Mouse (Mus musculus) intestine, postnatal 0 days (tissue): ENCODE measurements around the gene Rbmxl1. TPM values are rescaled to one million over a fixed set of nuclear protein-coding genes. Genes with fewer than 3 reads are reported as not detected.

Source experiments
- ATAC-seq: fragments of 200-750 bp; cut with Nextera tagmentation; 2 replicates; pipeline ENCODE4 v1.8.0; 2017; ENCODE audit warnings: mild to moderate bottlenecking, moderate TSS enrichment, moderate library complexity
- H3K27ac ChIP-seq: fragments of 300-500 bp; sonication (generic); 2 replicates; pipeline ENCODE4 v1.5.1; 2014; ENCODE audit warnings: mild to moderate bottlenecking, low read depth, low read length, moderate library complexity
- H3K27me3 ChIP-seq: fragments of 300-500 bp; sonication (generic); replicated peaks from 2 replicates; pipeline ENCODE4 v1.6.1; 2014; ENCODE audit warnings: low read length, mixed read lengths; ENCODE audit not compliant: control insufficient read depth, insufficient read depth
- H3K36me3 ChIP-seq: fragments of 300-500 bp; sonication (generic); 2 replicates; pipeline ENCODE4 v1.6.1; 2014; ENCODE audit warnings: mild to moderate bottlenecking, moderate library complexity; ENCODE audit not compliant: control insufficient read depth, insufficient read depth
- H3K4me1 ChIP-seq: fragments of 300-500 bp; sonication (generic); replicated peaks from 2 replicates; pipeline ENCODE4 v1.6.1; 2014; ENCODE audit warnings: antibody characterized with exemption, low read length, mixed read lengths; ENCODE audit not compliant: control insufficient read depth, insufficient read depth
- H3K4me2 ChIP-seq: fragments of 300-500 bp; sonication (generic); replicated peaks from 2 replicates; pipeline ENCODE4 v1.6.1; 2014; ENCODE audit warnings: low read depth, mild to moderate bottlenecking, moderate library complexity
- H3K4me3 ChIP-seq: fragments of 300-500 bp; sonication (generic); 2 replicates; pipeline ENCODE4 v1.5.1; 2014; ENCODE audit warnings: low read depth, low read length
- H3K9ac ChIP-seq: fragments of 300-500 bp; sonication (generic); 2 replicates; pipeline ENCODE4 v1.6.1; 2014; ENCODE audit warnings: mild to moderate bottlenecking, low read depth, low read length
- H3K9me3 ChIP-seq: fragments of 300-500 bp; sonication (generic); 2 replicates; pipeline ENCODE4 v1.6.1; 2016; ENCODE audit warnings: mixed run types; ENCODE audit not compliant: control insufficient read depth
- CTCF ChIP-seq: sonication (generic); IDR thresholded peaks from 2 replicates; pipeline ENCODE4 v1.5.1; 2016; ENCODE audit warnings: low read depth, mild to moderate bottlenecking, control low read depth, antibody characterized with exemption, moderate library complexity
- WGBS: fragments of 180-500 bp; shearing (Covaris S2); extraction: QIAGEN DNeasy Blood & Tissue Kit; methylation state at CpG from one replicate; pipeline ENCODE4 v1.1.7; 2014; 5-methylcytosine and 5-hydroxymethylcytosine counted together
- polyA plus RNA-seq: library from polyadenylated mRNA; unstranded; fragments of >200 nt; fragmentation: Nextera tagmentation; extraction: Ambion mirVana; gene quantifications from 2 replicates; pipeline ENCODE4 v1.2.1, GENCODE M21; 2015

The Rbmxl1 gene
- polyA plus RNA-seq, 1 experiment from 2014 or later = 57.9 TPM

GRCm38 (mm10) chr8:78533981-78534380 is 25.3 kb upstream of the Rbmxl1 start:
- TF ChIP-seq CTCF = no peak
- H3K9me3 ChIP-seq = no peaks in the 10 kb centered on the region
- no peaks in the 10 kb centered on the region for H3K27me3 ChIP-seq
- H3K4me2 ChIP-seq = no peak overlapping the region
- H3K4me1 ChIP-seq = no peaks in the 10 kb centered on the region
- no peak overlapping the region for H3K9ac ChIP-seq
- H3K27ac ChIP-seq = no peak overlapping the region
- no peak overlapping the region for H3K4me3 ChIP-seq
- peaks cover 35% of the 10 kb centered on the region for H3K36me3 ChIP-seq
- WGBS = 81% methylated on average over 6 of the region's 6 CpGs
- ATAC-seq = no peak

- Histone ChIP-seq H3K9ac (no peak overlapping the region), H3K4me1 (no peaks in the 10 kb centered on the region), H3K27ac (no peak overlapping the region), H3K36me3 (peaks cover 21% of the 10 kb centered on the region), H3K27me3 (no peaks in the 10 kb centered on the region), H3K4me3 (no peak overlapping the region), H3K4me2 (no peak overlapping the region), H3K9me3 (no peaks in the 10 kb centered on the region)
- WGBS = 95% methylated on average over 3 of the region's 3 CpGs
- ATAC-seq = no peak
- TF ChIP-seq CTCF = no peak
These were observed 6.4 kb upstream of the Rbmxl1 start for GRCm38 (mm10) chr8:78515132-78515531.

DNA sequence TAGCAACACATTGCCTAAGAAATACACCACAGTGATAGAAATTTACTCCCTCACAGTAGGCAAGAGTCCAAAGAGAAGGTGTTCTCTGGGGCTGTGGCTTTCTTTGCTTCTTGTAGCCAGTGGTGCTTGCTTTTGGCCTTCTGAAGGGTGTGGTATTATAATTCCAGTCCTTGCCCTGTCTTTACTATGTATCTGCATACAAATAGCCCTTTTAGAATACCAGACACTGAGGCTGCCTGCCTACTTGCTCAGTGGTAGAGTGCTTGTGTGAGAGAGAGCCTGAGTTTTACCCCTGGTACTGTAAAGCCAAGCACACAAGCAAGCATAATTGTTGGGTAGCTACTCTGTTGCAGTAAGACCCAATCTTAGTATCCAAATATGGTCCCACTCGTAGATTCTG is 6.0 kb upstream of the Rbmxl1 start:
- Histone ChIP-seq H3K4me3 (no peak overlapping the region), H3K4me2 (no peak overlapping the region), H3K4me1 (no peaks in the 10 kb centered on the region), H3K9me3 (no peaks in the 10 kb centered on the region), H3K27ac (no peak overlapping the region), H3K36me3 (peaks cover 21% of the 10 kb centered on the region), H3K27me3 (no peaks in the 10 kb centered on the region), H3K9ac (no peak overlapping the region)
- no peak for TF ChIP-seq CTCF
- 94% methylated on average over 1 of the region's 1 CpGs for WGBS
- ATAC-seq = no peak

DNA sequence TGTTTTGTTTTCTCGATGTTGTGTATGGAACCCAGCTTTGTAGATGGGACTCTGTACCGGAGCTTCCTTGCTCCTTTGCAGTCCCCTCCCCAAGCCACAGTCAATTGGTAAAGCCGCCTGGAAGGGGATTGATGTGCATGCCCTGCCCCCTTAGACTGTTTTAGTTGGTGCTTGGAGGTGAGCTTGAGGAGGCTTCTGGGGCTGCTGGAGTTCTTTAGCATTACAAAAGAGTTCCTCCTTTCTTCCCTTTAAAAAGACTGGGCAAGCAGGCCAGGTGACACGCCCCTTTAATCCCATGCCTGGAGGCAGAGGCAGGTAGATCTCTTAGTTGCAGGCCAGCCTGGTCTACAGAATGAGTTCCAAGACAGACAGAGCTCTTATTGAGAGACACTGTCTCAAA is 4.4 kb upstream of the Rbmxl1 start:
- Histone ChIP-seq H3K36me3 (peaks cover 21% of the 10 kb centered on the region), H3K27me3 (no peaks in the 10 kb centered on the region), H3K4me1 (no peaks in the 10 kb centered on the region), H3K4me2 (no peak overlapping the region), H3K27ac (no peak overlapping the region), H3K9ac (no peak overlapping the region), H3K9me3 (no peaks in the 10 kb centered on the region), H3K4me3 (no peak overlapping the region)
- ATAC-seq = no peak
- TF ChIP-seq CTCF = no peak
- WGBS = 85% methylated on average over 4 of the region's 4 CpGs

DNA sequence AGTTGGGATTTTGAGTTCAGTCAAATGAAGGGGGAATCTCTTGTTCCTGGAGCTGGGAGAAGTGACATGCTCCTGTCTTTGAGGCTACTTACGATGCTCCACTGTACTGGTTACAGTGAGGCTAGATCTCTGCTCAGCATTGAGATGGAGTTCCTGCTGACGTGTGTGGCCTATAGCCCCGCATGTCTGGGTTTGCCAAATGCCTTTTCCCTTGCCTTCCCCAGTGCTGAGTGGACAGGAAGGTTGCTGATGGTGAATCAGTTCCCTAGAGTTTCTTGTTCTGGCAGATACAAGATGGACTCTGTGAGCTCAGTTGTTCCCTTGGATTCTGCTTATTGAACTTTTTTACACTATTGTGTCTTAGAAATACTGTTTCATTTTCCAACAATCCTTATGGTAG is 2.2 kb upstream of the Rbmxl1 start:
- Histone ChIP-seq H3K27me3 (no peaks in the 10 kb centered on the region), H3K4me2 (no peak overlapping the region), H3K36me3 (peaks cover 8% of the 10 kb centered on the region), H3K4me3 (no peak overlapping the region), H3K9ac (no peak overlapping the region), H3K9me3 (no peaks in the 10 kb centered on the region), H3K4me1 (no peaks in the 10 kb centered on the region), H3K27ac (no peak overlapping the region)
- no peak for TF ChIP-seq CTCF
- 69% methylated on average over 3 of the region's 3 CpGs for WGBS
- no peak for ATAC-seq

DNA sequence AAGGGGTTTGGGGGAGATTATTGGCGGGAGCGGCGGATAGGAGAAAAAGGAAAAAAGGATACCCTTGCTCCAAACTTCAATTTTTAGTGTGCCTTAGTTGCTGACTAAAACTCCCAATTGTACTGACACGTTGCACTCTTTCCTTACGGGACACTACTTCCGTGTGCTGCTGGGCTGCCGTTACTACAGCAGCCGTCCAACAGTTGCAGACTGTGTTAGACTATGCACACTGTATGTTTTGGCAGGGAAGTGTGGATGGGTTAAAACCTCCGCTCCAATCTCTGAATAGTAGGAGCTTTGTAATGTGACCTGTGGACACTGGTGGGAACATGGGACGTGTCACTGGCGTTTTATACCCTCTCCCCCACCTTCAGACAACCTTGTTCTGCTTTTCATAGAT is 1.4 kb upstream of the Rbmxl1 start:
- H3K27me3 ChIP-seq = no peaks in the 10 kb centered on the region
- H3K36me3 ChIP-seq = no peaks in the 10 kb centered on the region; the same call in 1 of the 2 replicates
- no peaks in the 10 kb centered on the region for H3K9me3 ChIP-seq
- peak overlapping the region; percentile 94 for H3K9ac ChIP-seq
- ATAC-seq = peak; percentile 45
- under 1% methylated on average over 11 of the region's 11 CpGs for WGBS
- H3K27ac ChIP-seq = peak overlapping the region; percentile 96
- TF ChIP-seq CTCF = no peak
- H3K4me2 ChIP-seq = peak overlapping the region; percentile 100
- H3K4me3 ChIP-seq = peak overlapping the region; percentile 94
- H3K4me1 ChIP-seq = no peaks in the 10 kb centered on the region

DNA sequence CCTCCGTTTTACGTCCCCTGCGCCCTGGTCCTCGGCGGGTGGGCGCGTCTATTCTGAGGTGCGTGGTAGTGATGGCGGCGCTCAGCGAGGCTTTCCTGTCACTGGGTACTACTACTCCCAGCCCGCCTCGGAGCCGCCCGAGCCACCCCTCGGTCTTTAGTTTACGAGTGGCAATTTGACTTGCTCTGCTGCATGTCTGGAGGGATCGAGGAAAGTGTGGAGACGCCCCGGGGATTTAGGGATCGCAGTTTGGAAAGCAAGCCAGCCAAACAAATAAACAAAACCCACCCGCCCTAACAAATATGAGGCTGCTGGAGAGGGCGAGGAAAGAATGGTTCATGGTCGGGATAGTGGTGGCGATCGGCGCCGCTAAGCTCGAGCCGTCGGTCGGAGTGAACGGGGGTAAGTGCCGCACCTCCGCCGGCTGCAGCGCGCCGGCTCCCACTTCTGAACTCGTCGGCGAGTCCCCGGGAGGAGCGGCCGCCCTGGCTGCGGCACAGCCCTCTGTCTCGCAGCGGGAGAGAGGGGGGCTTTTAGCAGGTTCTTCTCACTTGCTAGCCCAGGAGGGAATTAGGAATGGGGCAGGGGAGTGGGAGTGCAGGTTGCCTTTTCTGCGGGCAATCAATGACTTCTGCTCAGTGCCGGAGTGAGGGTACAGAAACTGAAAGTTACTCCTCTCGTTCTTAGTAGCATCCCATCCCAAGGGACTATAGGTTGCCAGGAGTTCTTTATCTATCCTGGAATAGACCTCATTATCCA is 754 bp upstream of the Rbmxl1 start, which contains the start of gene Slc10a7:
TSS of gene Slc10a7 (plus strand) at position 74 of the 759 bp plus-strand sequence.
- H3K27me3 ChIP-seq = no peaks in the 10 kb centered on the region
- peak; percentile 93 for ATAC-seq
- peak within 1 kb of the TSS; percentile 94 for H3K4me3 ChIP-seq
- H3K9ac ChIP-seq = peak within 1 kb of the TSS; percentile 94
- under 1% methylated on average over 51 of the region's 51 CpGs for WGBS
- no peak for TF ChIP-seq CTCF
- no peaks in the 10 kb centered on the region for H3K4me1 ChIP-seq
- H3K27ac ChIP-seq = peak within 1 kb of the TSS; percentile 96
- H3K36me3 ChIP-seq = peaks cover 3% of the 10 kb centered on the region; the same call in 1 of the 2 replicates
- peak within 1 kb of the TSS; percentile 100 for H3K4me2 ChIP-seq
- no peaks in the 10 kb centered on the region for H3K9me3 ChIP-seq
